Mouse (Mus musculus) megakaryocyte-erythroid progenitor cell, adult 5-6 weeks (primary cell): ENCODE data around the gene Glipr1l3. TPM values are rescaled to one million over a fixed set of nuclear protein-coding genes. Genes with fewer than 3 reads are reported as not detected.
A peak's percentile ranks its signal among the peaks of the same experiment; 100 is the strongest.
"Not testable (repeated sequence)": the region's sequence is repeated elsewhere in the genome, so short reads cannot be mapped to it uniquely, and the experiment has no call there.

ENCODE experiments used
- ATAC-seq: replicated peaks from 2 replicates; pipeline ENCODE4 v1.8.0; 2016; ENCODE audit warnings: mild to moderate bottlenecking, inconsistent platforms; ENCODE audit not compliant: severe bottlenecking, poor library complexity, low FRiP score, low TSS enrichment
- total RNA-seq, 2 experiments: library from RNA; stranded (forward) in 1 of 2; stranded (reverse) in 1 of 2; fragments of 200-1000, 215-1000 nt in 1 of 2; fragments of >200 nt in 1 of 2; fragmentation: Nextera tagmentation in 1 of 2; gene quantifications; 2 replicates each; pipeline ENCODE4 v1.2.3; 2014 to 2017

The Glipr1l3 gene
- total RNA-seq (2014; fragmentation: Nextera tagmentation) (not detected in 2 replicates), total RNA-seq (2017) (not detected in 2 replicates)

GRCm38 (mm10) chr10:112159882-112160560 lies at the start of gene Glipr1l3:
Glipr1l3 (minus strand) TSS chr10:112160327.
- peak; percentile 98 for ATAC-seq

DNA sequence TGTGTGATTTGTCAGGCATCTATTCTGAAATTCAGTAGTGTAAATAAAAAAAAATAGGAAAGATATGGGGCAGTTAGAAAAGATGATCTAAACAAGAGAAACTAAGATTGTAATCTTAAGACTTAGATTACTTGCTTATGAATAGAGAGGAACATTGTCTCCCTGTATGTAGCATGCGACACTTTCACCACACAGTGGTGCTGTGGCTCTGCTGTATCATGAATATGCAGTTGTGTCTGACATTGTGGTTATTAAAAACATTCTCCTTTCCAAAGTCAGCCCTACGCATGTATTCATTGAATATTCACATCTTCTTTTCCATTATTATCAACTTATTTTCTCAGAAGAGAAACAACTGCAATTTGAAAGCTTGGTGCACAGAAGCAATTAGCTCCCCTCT lies 43.3 kb upstream of the Glipr1l3 start:
- ATAC-seq, result no peak

- ATAC-seq, result not testable (repeated sequence)
Observed at GRCm38 (mm10) chr10:112193919-112194318, 33.8 kb upstream of the Glipr1l3 start.

DNA sequence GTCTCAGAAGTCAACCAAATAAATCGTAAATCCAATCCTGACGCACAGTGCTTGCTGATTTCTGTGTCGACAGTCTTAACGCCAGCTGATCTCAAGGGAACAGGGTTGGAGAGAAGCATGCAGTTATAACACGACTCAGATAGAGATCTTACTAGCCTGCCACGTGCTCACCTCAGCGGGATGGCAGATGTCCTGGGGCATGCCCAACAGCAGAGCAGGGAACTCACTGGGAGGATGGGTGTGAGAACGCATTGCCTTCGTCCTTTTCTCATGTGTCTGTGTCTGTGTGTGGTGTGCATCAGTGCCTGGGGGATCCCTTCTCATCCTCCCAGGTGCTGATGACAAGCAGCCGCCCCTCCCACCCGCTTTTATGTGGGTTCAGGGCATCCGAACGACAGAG lies 16.9 kb upstream of the Glipr1l3 start:
- ATAC-seq, result not testable (repeated sequence)

DNA sequence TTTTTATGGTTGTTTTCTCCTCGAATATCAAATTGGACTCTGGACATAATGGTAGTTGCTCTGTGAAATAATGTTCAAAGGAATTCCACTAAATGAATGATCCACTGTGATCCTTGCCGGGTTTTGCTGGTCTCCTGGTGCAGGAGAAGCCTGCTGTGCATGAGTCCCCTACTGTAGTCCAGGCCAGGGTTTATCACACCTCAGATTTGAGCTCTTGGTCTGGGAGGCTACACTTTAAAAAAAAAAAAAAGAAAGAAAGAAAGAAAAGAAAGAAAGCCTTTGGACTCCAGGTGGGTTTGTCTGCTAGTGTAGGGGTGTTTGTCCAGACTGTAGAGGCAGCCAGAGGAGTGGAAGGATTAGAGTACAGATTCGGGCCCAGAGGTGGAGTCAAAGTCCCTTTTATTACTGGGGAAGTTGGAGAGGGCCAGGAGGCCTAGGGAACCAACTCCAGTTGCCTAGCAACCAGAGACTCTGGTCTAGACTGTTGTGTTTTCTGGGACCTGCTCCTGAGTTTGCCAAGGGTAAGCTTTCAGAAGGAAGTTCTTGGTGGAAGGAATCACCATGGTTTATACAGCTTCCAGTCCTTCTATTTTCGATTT lies 3.1 kb upstream of the Glipr1l3 start, which contains the start of gene Caps2:
Gene Caps2 (plus strand): TSS at position 454 of the 599 bp plus-strand sequence.
- ATAC-seq, result peak; percentile 73; the same call in 1 of the 2 replicates

- no peak for ATAC-seq
Observed at GRCm38 (mm10) chr10:112139834-112140233, 20.3 kb downstream of the Glipr1l3 start.

GRCm38 (mm10) chr10:112138871-112139430 lies 21.2 kb downstream of the Glipr1l3 start:
- ATAC-seq, result peak; percentile 69

DNA sequence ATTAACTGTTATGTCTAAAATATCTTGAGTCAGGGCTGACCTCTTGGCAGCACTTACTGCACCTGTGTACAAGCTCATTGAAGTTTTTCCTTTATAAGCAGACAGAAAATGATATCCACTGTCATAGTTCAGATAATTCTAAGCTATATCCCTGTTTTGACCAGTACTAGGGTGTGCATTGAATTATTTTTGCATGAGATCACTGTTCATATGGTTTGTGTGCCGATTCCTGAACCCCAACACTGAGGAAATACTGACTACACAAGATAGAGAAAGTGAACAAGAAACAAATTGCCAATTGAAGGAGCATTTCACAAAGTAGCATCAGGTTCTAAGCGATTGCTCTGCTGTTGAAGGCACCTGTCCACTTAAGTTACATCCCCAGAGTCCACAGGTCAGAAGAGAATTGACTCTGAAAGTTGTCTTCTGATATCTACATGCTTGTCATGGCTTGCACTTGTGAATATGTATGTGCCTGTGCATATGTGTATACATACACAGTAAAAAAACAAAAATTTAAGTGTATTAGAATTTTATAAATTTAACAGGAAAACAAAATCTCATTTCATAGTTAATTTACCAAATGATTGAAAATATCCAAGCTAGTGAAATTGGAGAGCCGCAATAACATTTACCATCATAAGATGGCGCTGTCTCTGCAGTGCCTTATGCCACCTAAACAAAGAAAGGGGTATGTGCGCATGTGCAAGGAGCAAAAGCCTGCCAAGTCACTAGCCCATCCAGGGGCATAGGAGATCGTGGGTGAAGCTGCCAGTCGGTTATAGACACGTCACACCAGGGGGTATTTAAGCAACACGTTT lies 21.9 kb downstream of the Glipr1l3 start:
- ATAC-seq, result peak; percentile 83

DNA sequence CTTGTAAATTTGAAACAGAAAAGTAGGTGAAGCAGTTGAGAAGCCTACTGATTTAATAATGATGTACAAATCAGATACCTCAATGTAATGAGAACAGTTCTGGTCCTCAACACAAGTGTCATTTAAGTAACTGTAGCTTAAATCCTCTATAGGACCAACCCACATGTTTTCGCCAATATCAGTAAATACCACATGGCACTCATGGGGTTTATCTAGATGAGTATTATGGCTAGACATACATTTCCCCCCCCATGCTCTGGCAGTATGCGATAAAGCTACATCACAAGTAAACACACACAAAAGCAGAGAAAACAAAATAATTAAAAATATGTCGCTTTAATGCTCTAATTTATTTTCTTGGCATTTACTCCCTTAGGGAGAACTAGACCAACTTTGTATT lies 27.9 kb downstream of the Glipr1l3 start:
- ATAC-seq, result 0 out of 2 replicates have a peak, but pooled peaks have one; percentile 14

- ATAC-seq, result not testable (repeated sequence)
Observed at GRCm38 (mm10) chr10:112127682-112128230, 32.4 kb downstream of the Glipr1l3 start.

- ATAC-seq, result not testable (repeated sequence)
Observed at GRCm38 (mm10) chr10:112125090-112125489, 35.0 kb downstream of the Glipr1l3 start.

DNA sequence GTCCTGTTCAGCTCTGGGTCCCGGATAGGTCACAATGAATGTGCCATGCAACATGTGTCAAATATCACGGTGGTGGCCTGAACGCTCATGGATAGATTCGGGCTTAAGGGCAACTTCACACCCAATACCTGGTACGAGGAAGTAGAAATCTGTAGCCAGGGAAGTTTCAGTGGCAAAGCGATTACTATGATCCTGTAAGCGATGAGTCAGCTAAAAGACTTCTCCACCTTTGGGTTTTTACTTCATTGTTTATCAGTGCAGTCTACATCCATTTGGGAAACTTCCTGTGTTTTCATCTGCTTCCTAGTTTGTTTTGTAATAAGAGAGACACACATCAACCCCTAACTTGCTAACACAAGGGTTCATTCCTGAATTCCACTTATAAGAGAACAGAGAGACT lies 49.7 kb downstream of the Glipr1l3 start:
- no peak for ATAC-seq

DNA sequence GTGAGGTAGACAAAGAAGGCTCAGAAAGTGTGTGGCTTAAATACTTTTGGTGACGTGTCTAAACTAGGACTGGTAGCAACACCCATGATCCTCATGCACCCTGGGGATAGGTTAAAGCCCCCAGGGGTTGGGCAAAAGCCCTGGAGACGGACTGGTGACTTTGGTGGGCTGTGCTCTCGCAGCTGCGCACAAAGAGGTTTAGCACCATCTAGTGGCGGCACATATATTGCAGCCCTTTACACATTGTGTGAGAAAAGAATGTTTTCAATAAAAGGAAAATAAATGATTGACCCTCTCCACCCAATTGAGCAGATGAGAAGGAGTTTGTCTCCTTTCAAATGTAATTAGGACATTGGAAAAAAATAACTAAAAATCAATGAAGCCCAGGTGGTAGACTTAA lies 54.3 kb downstream of the Glipr1l3 start:
- peak; percentile 67 for ATAC-seq

Other genes starting within 250 kb of the Glipr1l3 start
- 46.6 and 62.5 TPM in 2 replicates for gene Krr1, start 187.7 kb downstream of the Glipr1l3 start, total RNA-seq (2014; fragmentation: Nextera tagmentation)
- gene Krr1, start 187.7 kb downstream of the Glipr1l3 start, total RNA-seq (2017), result 66.1 and 67.9 TPM in 2 replicates
- gene Glipr1, start 157.7 kb downstream of the Glipr1l3 start, total RNA-seq (2014; fragmentation: Nextera tagmentation), result 15.4 and 18.4 TPM in 2 replicates
- gene Glipr1, start 157.7 kb downstream of the Glipr1l3 start, total RNA-seq (2017), result 21.0 and 54.2 TPM in 2 replicates
- gene Glipr1l1, start 100.1 kb downstream of the Glipr1l3 start, total RNA-seq (2014; fragmentation: Nextera tagmentation), result not detected in 2 replicates
- gene Glipr1l1, start 100.1 kb downstream of the Glipr1l3 start, total RNA-seq (2017), result not detected in 2 replicates
- gene Glipr1l2, start 77.0 kb downstream of the Glipr1l3 start, total RNA-seq (2014; fragmentation: Nextera tagmentation), result not detected in 2 replicates
- not detected in 2 replicates for gene Glipr1l2, start 77.0 kb downstream of the Glipr1l3 start, total RNA-seq (2017)
- not detected in 2 replicates for gene Caps2, start 3.3 kb upstream of the Glipr1l3 start, total RNA-seq (2014; fragmentation: Nextera tagmentation)
- not detected in 2 replicates for gene Caps2, start 3.3 kb upstream of the Glipr1l3 start, total RNA-seq (2017)
- not detected in 2 replicates for gene Kcnc2, start 110.8 kb upstream of the Glipr1l3 start, total RNA-seq (2014; fragmentation: Nextera tagmentation)
- gene Kcnc2, start 110.8 kb upstream of the Glipr1l3 start, total RNA-seq (2017), result not detected in 2 replicates